ENCODE assay signal across 9 mouse cellular contexts in genomic region chr14:21989291-21989913, GRCm38 (mm10). TPM values are rescaled to one million over a fixed set of nuclear protein-coding genes. Genes with fewer than 3 reads are reported as not detected.
DNase-seq lines count a peak whose midpoint lies in the region; ATAC-seq and TF ChIP-seq lines count a peak whose summit lies in the region.
"Had no signal": no experiment of that assay in that cellular context is flagged by ENCODE, and none has a peak within 500 bp of the region (broad histone marks: within the 10 kb centered on the region; RNA-seq: fewer than 3 reads in every experiment).

Gene Zfp503 (minus strand): TSS chr14:21989601.

- peak within 1 kb of the TSS; percentile 82 for H3K4me2 ChIP-seq in embryonic facial prominence, embryonic 11.5 days (ENCODE audit: low read depth, low read length)
- peak within 1 kb of the TSS; percentile 85 for H3K4me2 ChIP-seq in heart, embryonic 12.5 days
- peak within 1 kb of the TSS; percentile 90 for H3K4me2 ChIP-seq in kidney, embryonic 16.5 days (replicated peaks; ENCODE audit: low read depth, low read length)

- peak within 1 kb of the TSS; percentile 81 for H3K4me3 ChIP-seq in embryonic facial prominence, embryonic 11.5 days (ENCODE audit: low read depth, low read length)
- H3K4me3 ChIP-seq in heart, embryonic 12.5 days, result peak within 1 kb of the TSS; percentile 73
- H3K4me3 ChIP-seq in kidney, embryonic 16.5 days (ENCODE audit: low read length), result peak within 1 kb of the TSS; percentile 78
- H3K4me3 ChIP-seq in small intestine, adult 2 months (ENCODE audit: low read depth, low read length), result peak within 1 kb of the TSS; percentile 97

- peak; percentile 14 for DNase-seq in layer of hippocampus, adult 9-11 months
- no peak for DNase-seq in layer of hippocampus, postnatal 25 days (ENCODE audit: extremely low spot score in 1 of 2, low spot score in 1 of 2)
- DNase-seq in embryonic facial prominence, embryonic 11.5 days (ENCODE audit: low spot score), result peak; percentile 78
- peak; percentile 67 for DNase-seq in lung, postnatal 14 days
- DNase-seq in left cerebral cortex, postnatal 14 days (ENCODE audit: low spot score in 2 of 2), result no peak

- H3K9ac ChIP-seq in embryonic facial prominence, embryonic 11.5 days (replicated peaks; ENCODE audit: low read length), result peak within 1 kb of the TSS; percentile 54
- H3K9ac ChIP-seq in heart, embryonic 12.5 days, result peak within 1 kb of the TSS; percentile 45
- H3K9ac ChIP-seq in kidney, embryonic 16.5 days (replicated peaks; ENCODE audit: low read length), result peak within 1 kb of the TSS; percentile 91

- peaks cover 3% of the 10 kb centered on the region for H3K36me3 ChIP-seq in embryonic facial prominence, embryonic 11.5 days (replicated peaks; ENCODE audit: control insufficient read depth, insufficient read depth, low read depth, low read length)
- H3K36me3 ChIP-seq in heart, embryonic 12.5 days, result no peaks in the 10 kb centered on the region
- peaks cover 16% of the 10 kb centered on the region for H3K36me3 ChIP-seq in kidney, embryonic 16.5 days (ENCODE audit: insufficient read depth, low read length)
- H3K36me3 ChIP-seq in small intestine, adult 2 months (ENCODE audit: control insufficient read depth, insufficient read depth, low read length), result peaks cover 10% of the 10 kb centered on the region

- H3K9me3 ChIP-seq in embryonic facial prominence, embryonic 11.5 days (replicated peaks; ENCODE audit: control insufficient read depth, low read length), result no peaks in the 10 kb centered on the region
- H3K9me3 ChIP-seq in heart, embryonic 12.5 days (replicated peaks), result no peaks in the 10 kb centered on the region
- H3K9me3 ChIP-seq in kidney, embryonic 16.5 days (ENCODE audit: low read length), result no peaks in the 10 kb centered on the region

- peaks cover 16% of the 10 kb centered on the region for H3K27me3 ChIP-seq in embryonic facial prominence, embryonic 11.5 days (ENCODE audit: control insufficient read depth, insufficient read depth, low read length)
- peaks cover 50% of the 10 kb centered on the region for H3K27me3 ChIP-seq in heart, embryonic 12.5 days (replicated peaks)
- H3K27me3 ChIP-seq in kidney, embryonic 16.5 days (ENCODE audit: insufficient read depth, low read length), result no peaks in the 10 kb centered on the region
- peaks cover 8% of the 10 kb centered on the region; the same call in 1 of the 2 replicates for H3K27me3 ChIP-seq in small intestine, adult 2 months (ENCODE audit: control insufficient read depth, insufficient read depth, low read length)
- H3K27me3 ChIP-seq: CH12.LX had no signal

- intact Hi-C loops in left cerebral cortex, postnatal 14 days (cut with DNase I), result loop anchor here (5.0 to 10.0 kb wide), 3 partner anchors 453 to 1415 kb away; no protein-coding TSS in a partner anchor

- ATAC-seq in embryonic facial prominence, embryonic 11.5 days (replicated peaks; ENCODE audit: insufficient number of reproducible peaks, low FRiP score, low TSS enrichment, low read depth), result no peak
- no peak for ATAC-seq in heart, embryonic 12.5 days (ENCODE audit: insufficient number of reproducible peaks, low FRiP score)
- ATAC-seq in kidney, embryonic 16.5 days (ENCODE audit: low FRiP score, low TSS enrichment), result peak; percentile 46

- no peak for TF ChIP-seq POLR2A in small intestine, adult 2 months (IDR thresholded peaks at IDR 0.05; ENCODE audit: low read depth, low read length)

- peaks cover 3% of the 10 kb centered on the region for H3K4me1 ChIP-seq in embryonic facial prominence, embryonic 11.5 days (ENCODE audit: control insufficient read depth, insufficient read depth, low read length)
- peaks cover 43% of the 10 kb centered on the region for H3K4me1 ChIP-seq in heart, embryonic 12.5 days (replicated peaks)
- H3K4me1 ChIP-seq in kidney, embryonic 16.5 days (ENCODE audit: insufficient read depth, low read length), result peaks cover 32% of the 10 kb centered on the region
- peaks cover 16% of the 10 kb centered on the region for H3K4me1 ChIP-seq in small intestine, adult 2 months (ENCODE audit: control insufficient read depth, insufficient read depth, insufficient read length, low read length)

- TF ChIP-seq CTCF in small intestine, adult 2 months (IDR thresholded peaks at IDR 0.05; ENCODE audit: extremely low read depth, insufficient read length, insufficient replicate concordance, low read depth, low read length), result peak; percentile 16; the same call in 1 of the 2 replicates

- under 1% methylated on average over 35 of the region's 37 CpGs for WGBS in embryonic facial prominence, embryonic 11.5 days
- WGBS in heart, embryonic 12.5 days, result under 1% methylated on average over 37 of the region's 37 CpGs
- WGBS in kidney, embryonic 16.5 days, result under 1% methylated on average over 35 of the region's 37 CpGs
- 1% methylated on average over 37 of the region's 37 CpGs for WGBS in small intestine, adult 2 months

- H3K27ac ChIP-seq in embryonic facial prominence, embryonic 11.5 days (replicated peaks; ENCODE audit: low read depth, low read length), result peak within 1 kb of the TSS; percentile 68
- peak within 1 kb of the TSS; percentile 20; the same call in 1 of the 2 replicates for H3K27ac ChIP-seq in heart, embryonic 12.5 days (ENCODE audit: poor library complexity, severe bottlenecking)
- peak within 1 kb of the TSS; percentile 98 for H3K27ac ChIP-seq in kidney, embryonic 16.5 days (ENCODE audit: low read length)
- H3K27ac ChIP-seq in small intestine, adult 2 months (ENCODE audit: insufficient read depth, low read depth, low read length), result peak within 1 kb of the TSS; percentile 81

RNA-seq across cellular contexts. Expression of gene Zfp503, which starts in this region (rescaled TPM):
- 1 to 10 TPM; 2.6 to 2.8 TPM for total RNA-seq in layer of hippocampus, postnatal 25 days (2021)
- 9.5 and 10.2 TPM in 2 replicates for polyA plus RNA-seq in embryonic facial prominence, embryonic 11.5 days (2014; fragmentation: Nextera tagmentation; extraction: Ambion mirVana)
- polyA plus RNA-seq in heart, embryonic 12.5 days (2016; fragmentation: Nextera tagmentation; extraction: Ambion mirVana), result 4.7 and 5.6 TPM in 2 replicates
- polyA plus RNA-seq in kidney, embryonic 16.5 days (2015; fragmentation: Nextera tagmentation; extraction: Ambion mirVana), result 24.6 and 27.5 TPM in 2 replicates
- polyA plus RNA-seq in small intestine, adult 2 months (2012; rRNA removed), result 18.2 and 22.7 TPM in 2 replicates
- 1 to 10 TPM; 1.7 to 3.6 TPM for total RNA-seq in left cerebral cortex, postnatal 14 days (2021)
- total RNA-seq: CH12.LX had no signal

Comparison
In these comparisons a context has a peak if more than half of its experiments do, and no peak if none do; other contexts are left out.
1. DNase-seq: peak in layer of hippocampus, adult 9-11 months (single experiment), embryonic facial prominence, embryonic 11.5 days (single experiment) and lung, postnatal 14 days (single experiment); none in layer of hippocampus, postnatal 25 days (0 of 2) and left cerebral cortex, postnatal 14 days (0 of 2).
2. H3K27ac ChIP-seq: peak in every context shown above with its lines; median percentile 98 in kidney, embryonic 16.5 days; 81 in small intestine, adult 2 months; 68 in embryonic facial prominence, embryonic 11.5 days; 20 in heart, embryonic 12.5 days.
3. Peak in every context shown above with its lines, with median percentiles within 50 percentile points of each other: H3K4me2 ChIP-seq, H3K4me3 ChIP-seq and H3K9ac ChIP-seq.